Mouse (Mus musculus) kidney, postnatal 4 days (tissue): ENCODE measurements at regions not wholly inside any gene's neighbourhood (a gene's known extent, or its start where the extent isn't known, plus 50 kb on each side); places are given as distances from the start of the nearest gene placed in this dataset.

Experiments
- DNase-seq, 2 experiments: peaks; one replicate each; pipeline ENCODE4 v3.0.0; 2021; ENCODE audit warnings: mixed read lengths in 2 of 2

DNA sequence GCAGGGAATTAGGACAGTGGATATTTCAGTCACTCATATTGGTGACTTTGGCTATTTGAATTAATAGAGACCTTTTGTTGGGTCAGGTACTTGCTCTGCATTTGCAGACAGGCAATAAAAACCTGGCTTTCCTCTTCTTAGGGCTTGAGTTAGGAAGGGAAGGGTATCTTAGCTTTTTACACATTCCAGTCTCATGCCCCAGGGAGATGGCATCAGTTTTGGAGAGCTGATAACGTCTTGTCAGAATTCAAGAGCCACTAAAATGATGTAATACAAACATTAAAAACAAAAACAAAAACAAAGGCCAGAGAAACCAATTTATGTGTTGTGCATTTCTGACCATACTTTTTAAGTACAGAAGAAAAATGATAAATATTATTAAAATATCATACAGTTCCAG, 214.3 kb downstream of the Ktn1 start:
- no peak for DNase-seq

DNA sequence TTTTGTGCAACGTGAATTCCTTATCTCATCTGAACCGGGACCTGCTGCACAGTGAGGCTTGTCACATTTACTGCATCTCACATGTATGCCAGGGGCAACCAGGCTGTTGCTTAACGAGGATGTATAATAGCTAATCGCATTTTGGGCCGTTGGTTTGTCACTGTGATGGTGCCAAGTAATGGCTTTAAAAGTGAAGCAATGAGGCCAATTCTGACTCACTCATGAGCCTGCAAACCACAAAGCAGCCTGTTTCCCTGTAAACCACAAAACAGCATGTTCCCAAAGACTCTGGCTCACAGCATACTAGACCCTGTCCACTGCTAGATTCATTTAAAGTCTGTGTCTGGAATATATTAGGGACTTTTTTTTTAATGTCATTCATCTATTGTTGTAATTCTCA, 214.8 kb downstream of the Ktn1 start:
- DNase-seq, result no peak

DNA sequence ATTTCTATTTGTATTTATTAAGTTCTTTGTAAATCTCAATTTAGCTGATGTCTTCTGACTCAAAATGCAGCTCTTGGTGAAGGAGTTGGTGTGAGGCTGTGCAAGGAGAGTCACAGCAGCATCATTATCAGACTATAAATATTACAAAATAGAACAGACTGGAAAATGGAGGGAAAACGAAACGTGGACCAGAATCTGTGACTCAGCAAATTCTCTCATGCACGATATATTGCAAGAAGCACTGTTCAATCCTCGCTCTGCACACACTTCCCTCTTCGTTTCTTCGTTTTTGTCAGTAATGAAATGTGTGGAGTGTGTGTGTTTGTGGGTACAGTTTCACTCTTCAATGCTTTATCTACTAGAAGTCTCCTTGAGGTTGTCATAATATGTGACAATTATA, 215.5 kb downstream of the Ktn1 start:
- DNase-seq, result no peak

DNA sequence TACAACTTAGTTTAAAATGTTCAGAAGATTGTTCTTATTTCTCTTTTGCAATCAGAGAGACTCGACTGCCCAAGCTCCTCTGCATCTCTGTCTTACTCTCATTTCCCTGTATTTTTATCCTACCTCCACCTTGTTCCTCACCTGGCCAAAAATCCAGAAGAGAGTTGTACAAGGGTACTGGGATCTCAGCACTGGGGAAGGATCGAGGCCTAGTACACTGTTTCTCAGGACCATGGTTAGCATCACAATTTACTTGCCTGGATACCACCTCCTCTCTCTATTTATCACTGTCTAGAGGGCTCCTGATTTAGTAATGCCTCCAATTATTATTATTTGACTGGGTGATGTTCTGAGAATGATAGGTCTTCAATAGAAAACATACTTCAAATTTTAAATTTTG, 218.8 kb downstream of the Ktn1 start:
- no peak for DNase-seq

GRCm38 (mm10) chr14:47868258-47868780, 220.1 kb downstream of the Ktn1 start:
- DNase-seq, result no peak

DNA sequence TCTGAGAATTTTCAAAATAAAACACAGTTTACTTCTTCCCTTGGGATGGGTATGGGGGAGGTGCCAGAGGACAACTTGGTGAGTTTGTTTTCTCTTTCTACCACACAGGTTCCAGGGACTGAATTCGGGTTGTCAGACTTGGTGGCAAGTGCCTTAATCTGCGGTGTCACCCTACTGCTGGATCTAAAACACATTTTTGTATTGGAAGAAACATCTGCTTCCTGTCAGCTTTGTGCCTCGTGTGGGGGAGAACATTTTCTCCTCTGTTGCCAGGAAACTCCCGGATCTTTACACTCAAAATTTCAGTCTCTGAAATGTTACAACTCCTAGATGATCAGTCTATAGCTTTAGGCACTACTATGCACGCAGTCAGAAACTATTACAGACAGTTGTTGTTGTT, 228.3 kb downstream of the Ktn1 start:
- peak in 1 of 2 experiments; percentile 17 for DNase-seq

DNA sequence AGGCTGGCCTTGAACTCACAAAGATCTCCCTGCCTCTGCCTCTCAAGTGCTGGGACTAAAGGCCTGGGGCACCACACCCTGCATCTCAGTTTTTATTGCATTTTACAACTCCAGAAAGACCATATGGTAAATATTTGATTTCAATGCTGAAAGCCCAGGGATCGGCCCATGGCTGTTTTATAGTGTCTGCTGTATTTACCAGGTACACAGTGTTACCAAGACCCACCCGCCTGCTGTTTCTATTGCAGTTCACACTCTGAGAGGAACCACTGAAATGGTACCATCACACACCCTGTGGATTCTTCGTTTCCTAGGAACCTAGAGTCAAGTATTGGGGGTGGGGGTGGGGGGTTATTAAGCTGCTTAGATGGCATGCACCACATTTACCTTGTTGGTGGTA, 228.9 kb downstream of the Ktn1 start:
- DNase-seq, result no peak

DNA sequence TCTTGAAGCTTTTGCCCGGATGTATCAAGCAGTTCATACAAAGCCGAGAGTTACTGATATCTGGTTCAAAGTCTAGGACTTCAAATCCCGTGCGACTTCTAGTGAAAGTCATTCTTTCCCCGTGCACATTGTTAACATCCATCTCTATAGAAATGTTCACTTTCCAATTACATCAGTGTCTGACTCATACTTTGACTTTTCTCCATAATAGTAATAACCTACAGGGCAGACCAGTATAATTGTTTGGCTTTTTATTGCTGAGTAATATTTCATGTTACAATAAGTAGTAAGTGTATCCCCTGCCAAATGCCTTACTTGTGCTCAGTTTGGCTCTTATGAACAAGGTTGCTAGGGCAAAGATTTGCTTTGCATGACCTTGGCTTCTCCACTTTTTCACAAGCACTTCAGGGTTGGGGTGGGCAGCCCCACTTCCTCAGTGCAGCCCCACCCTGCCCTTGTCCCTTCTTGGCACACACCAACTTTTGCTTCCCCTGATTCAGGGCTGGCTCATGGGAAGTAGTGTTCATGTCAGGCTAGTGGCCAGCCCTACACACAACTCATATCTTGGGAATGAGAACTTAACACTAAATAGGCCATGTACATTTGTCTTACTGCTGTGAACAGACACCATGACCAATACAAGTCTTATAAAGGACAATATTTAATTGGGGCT, 229.7 kb downstream of the Ktn1 start:
- DNase-seq, result no peak

GRCm38 (mm10) chr14:47885326-47885725, 235.3 kb upstream of the Peli2 start:
- DNase-seq, result no peak

- no peak for DNase-seq
Observed at GRCm38 (mm10) chr14:47890251-47891198, 230.1 kb upstream of the Peli2 start.

DNA sequence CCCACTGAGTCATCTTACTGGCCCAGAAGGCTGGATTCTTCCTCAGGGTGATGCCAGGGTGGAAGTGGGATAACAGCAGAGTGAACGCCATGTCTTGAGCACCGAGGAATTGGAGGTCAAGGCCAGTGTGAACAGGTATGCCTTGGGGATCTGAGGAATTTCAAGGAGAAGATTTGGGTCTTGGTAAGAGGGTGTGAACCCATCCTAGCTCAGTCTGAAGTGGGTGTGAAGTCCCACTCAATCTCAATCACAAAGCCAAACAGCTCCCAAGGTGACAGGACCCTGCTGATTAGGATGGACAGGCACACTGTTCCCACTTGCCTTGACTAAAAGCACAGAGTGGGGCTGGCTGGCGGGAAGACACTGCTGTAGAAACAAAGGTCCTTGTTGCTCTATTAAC, 224.0 kb upstream of the Peli2 start:
- no peak for DNase-seq

- no peak for DNase-seq
Observed at GRCm38 (mm10) chr14:47897907-47898530, 222.6 kb upstream of the Peli2 start.

DNA sequence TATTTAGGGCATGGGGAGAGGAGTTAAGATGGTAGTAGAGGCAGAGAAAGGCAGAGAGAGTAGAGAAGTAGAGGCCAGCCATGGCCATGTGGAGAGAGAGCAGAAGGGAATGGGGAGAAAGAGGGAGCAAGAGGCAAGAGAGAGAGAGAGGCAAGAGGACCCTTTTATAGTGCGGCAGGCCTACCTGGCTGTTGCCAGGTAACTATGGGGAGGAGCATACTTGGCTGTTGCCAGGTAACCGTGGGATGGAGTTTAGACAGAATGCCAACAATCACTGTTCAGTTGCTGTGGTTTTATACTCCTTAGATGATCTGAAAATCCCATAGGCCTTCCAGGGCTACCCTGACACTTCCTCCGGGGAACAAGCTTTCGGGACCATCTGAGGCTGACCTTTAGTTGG, 222.0 kb upstream of the Peli2 start:
- no peak for DNase-seq

GRCm38 (mm10) chr14:47905334-47905733, 215.3 kb upstream of the Peli2 start:
- DNase-seq, result no peak

DNA sequence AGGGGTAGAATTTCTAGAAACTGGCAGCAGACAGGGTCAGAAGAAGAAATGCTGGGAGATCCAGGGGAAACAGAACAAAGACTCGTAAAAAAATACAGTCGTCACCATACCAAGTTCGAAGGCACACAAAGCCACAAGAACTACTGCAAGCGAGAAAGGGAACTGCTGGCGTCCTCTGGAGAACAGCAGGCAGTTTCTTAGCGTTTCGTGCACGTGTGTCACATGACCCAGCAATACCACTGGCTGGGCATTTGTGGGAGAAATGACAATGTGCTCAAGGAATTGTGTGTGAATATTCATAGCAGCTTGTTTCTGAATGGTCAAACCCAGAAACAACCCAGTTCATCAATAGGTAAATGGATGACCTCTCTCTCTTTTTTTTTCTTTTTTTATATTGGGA, 211.5 kb upstream of the Peli2 start:
- DNase-seq, result no peak

DNA sequence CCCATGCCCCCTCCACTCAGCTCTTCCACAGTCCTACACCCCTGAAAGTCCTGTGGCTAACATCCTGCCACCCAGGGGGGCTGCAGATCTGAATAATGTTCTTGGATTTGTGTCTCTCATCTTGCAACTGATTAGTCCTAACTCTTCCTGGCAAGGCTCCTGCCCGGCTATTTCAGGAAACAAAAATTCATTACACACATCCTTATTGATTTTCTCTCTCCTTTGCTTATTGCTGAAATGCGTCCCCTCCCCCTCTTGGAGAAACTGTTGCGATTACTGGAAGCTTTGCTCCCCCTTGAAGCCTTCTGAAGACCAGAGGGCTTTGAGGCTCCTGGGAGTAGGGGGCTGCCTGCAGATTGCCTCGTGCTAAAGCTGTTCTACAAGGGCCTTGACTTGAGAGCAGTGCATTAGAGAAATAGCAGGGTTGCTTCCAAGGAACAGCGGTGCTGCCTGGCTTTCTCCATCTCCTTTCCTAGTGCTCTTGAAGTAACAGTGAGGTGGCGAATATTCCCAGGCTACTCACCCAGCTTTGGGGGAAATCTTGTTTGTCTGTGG, 209.8 kb upstream of the Peli2 start:
- no peak for DNase-seq

GRCm38 (mm10) chr14:47911546-47912545, 208.8 kb upstream of the Peli2 start:
- no peak for DNase-seq

- DNase-seq, result peak in 1 of 2 experiments; percentile 15
Observed at GRCm38 (mm10) chr14:47915621-47916020, 205.0 kb upstream of the Peli2 start.

GRCm38 (mm10) chr14:47920638-47921347, 199.8 kb upstream of the Peli2 start:
- no peak for DNase-seq

DNA sequence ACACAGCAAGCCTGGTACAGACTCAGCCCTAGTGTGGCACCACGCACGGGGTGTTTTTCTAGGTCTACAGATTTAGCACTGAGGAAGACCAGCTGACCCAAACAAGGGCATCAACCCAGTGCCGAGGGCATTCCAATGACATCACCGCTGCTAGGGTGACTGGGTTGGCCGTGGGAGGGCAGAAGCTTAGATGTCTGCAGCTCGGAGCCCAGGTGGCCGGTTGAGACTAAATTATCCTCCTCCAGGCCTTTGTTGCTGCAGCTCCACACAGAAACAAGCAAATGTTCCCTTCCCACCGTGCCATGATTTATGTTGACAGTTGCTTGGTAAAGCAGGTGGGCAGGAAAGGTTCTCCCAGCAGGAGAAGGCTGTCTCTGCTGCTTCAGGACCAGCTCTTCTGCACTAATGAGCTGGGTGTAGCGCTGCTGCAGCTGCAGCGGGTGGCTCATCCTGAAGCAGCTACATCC, 198.8 kb upstream of the Peli2 start:
- DNase-seq, result peak; percentile 55 to 72

DNA sequence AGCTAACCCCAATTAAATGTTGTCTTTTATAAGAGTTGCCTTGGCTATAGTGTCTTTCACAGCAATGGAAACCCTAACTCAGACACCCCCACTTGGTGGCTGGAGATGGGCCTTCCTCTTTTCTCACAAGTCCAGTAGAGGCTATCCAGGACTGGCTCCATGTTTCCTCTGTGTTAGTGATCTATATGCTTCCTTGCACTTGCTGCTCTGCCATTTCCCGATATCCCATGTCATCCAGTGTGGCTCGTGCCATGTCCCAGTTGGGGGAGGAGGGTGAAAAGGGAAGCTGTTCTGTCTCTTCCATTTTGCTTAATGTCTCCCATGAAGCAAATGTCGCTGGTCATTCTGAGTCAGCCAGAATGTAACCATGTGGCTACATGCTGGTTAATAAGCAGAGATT, 194.2 kb upstream of the Peli2 start:
- DNase-seq, result no peak
